Mouse (Mus musculus): Measurements from ENCODE around the gene Adgrg3. TPM values are rescaled to one million over a fixed set of nuclear protein-coding genes. Genes with fewer than 3 reads are reported as not detected.
"Not testable (repeated sequence)": the region's sequence is repeated elsewhere in the genome, so short reads cannot be mapped to it uniquely, and the experiment has no call there.

Adgrg3 gene
- polyA plus RNA-seq, 1 experiment from 2014 or later, result 0.61 TPM

DNA sequence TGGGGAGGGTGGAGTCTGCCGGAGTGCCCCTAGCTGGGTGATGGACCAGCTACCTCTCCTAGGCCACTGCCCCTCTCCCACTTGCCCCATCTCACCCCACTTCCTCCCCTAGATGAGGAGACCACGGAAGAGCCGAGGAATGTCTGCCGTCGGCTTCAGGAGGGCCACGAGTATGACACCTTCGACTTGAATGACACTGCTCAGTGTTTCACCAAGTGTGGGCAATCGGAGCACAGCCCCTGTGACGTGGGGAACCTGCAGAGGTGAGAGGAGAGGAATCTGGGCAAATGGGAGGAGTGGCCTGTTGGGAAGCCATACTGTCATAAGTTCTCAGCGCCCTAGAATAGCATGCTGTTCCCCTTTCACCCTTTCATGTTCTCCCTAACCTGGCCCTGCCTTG, 3.3 kb downstream of the Adgrg3 start:
- DNase-seq (ENCODE audit: low spot score), result no peak
- H3K4me3 ChIP-seq (ENCODE audit: low read depth, low read length), result no peak overlapping the region
- no peaks in the 10 kb centered on the region for H3K36me3 ChIP-seq (ENCODE audit: control insufficient read depth, insufficient read depth, low read length)
- ATAC-seq (ENCODE audit: low FRiP score, low TSS enrichment), result no peak
- WGBS, result 70% methylated on average over 10 of the region's 10 CpGs
- no peaks in the 10 kb centered on the region for H3K4me1 ChIP-seq (replicated peaks; ENCODE audit: control insufficient read depth, insufficient read depth)
- H3K9me3 ChIP-seq (ENCODE audit: control insufficient read depth, low read length), result no peaks in the 10 kb centered on the region
- no peak overlapping the region for H3K4me2 ChIP-seq (replicated peaks; ENCODE audit: low read depth)
- TF ChIP-seq CTCF (IDR thresholded peaks at IDR 0.05; ENCODE audit: low read depth) (no peak), EP300 (optimal IDR thresholded peaks at IDR 0.05) (no peak)
- no peak overlapping the region for H3K9ac ChIP-seq (ENCODE audit: low read length)
- H3K27ac ChIP-seq (replicated peaks), result no peak overlapping the region
- H3K27me3 ChIP-seq (ENCODE audit: control insufficient read depth, insufficient read depth, low read length), result no peaks in the 10 kb centered on the region

DNA sequence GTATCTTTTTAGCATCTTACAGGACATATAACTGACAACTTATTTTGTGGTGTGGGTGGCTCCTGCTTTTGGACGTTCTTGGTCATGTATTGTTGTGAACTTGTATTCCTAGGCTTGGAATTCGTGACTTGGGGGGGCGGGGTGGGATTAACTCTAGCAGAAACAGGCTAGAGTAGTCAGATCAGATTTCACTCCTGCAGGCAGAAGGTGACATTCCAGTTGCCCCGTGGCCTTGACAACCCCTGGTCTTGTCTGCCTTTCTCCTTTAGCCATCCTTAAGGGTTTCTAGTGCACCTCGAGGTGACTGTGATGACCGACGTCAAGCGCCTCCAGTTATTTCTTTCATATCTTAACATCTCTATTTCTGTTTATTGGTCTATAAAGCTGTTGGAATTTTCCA, 5.7 kb downstream of the Adgrg3 start:
- Histone ChIP-seq H3K9me3 (ENCODE audit: control insufficient read depth, low read length) (no peaks in the 10 kb centered on the region), H3K27me3 (ENCODE audit: control insufficient read depth, insufficient read depth, low read length) (no peaks in the 10 kb centered on the region), H3K4me2 (replicated peaks; ENCODE audit: low read depth) (no peak overlapping the region), H3K4me1 (replicated peaks; ENCODE audit: control insufficient read depth, insufficient read depth) (no peaks in the 10 kb centered on the region), H3K36me3 (ENCODE audit: control insufficient read depth, insufficient read depth, low read length) (no peaks in the 10 kb centered on the region), H3K27ac (replicated peaks) (no peak overlapping the region), H3K4me3 (ENCODE audit: low read depth, low read length) (no peak overlapping the region), H3K9ac (ENCODE audit: low read length) (no peak overlapping the region)
- ATAC-seq (ENCODE audit: low FRiP score, low TSS enrichment) (no peak), DNase-seq (ENCODE audit: low spot score) (no peak)
- no peak for TF ChIP-seq EP300 (optimal IDR thresholded peaks at IDR 0.05)
- TF ChIP-seq CTCF (IDR thresholded peaks at IDR 0.05; ENCODE audit: low read depth), result no peak
- 31% methylated on average over 8 of the region's 8 CpGs for WGBS

DNA sequence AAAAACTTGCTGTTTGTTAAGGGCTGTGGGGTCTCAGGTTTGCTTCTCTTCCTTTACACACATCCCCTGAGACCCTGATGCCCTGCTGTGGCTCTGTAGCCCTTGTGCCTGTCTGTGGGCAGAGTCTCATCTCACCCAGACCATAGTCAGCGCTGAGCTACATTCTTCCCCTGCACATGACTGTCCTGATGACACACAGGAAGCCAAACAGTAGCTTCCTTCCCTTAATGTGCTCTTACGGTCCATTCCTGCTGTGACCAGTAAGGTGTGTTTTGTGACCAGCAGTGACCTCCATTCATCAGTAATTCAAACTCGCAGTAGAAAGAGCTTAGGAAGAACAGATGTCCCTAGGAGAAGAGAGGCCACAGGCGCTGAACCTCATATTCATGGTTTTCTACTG, 6.9 kb downstream of the Adgrg3 start:
- Histone ChIP-seq H3K27ac (replicated peaks) (no peak overlapping the region), H3K9ac (ENCODE audit: low read length) (no peak overlapping the region), H3K4me1 (replicated peaks; ENCODE audit: control insufficient read depth, insufficient read depth) (no peaks in the 10 kb centered on the region), H3K4me3 (ENCODE audit: low read depth, low read length) (no peak overlapping the region), H3K9me3 (ENCODE audit: control insufficient read depth, low read length) (no peaks in the 10 kb centered on the region), H3K27me3 (ENCODE audit: control insufficient read depth, insufficient read depth, low read length) (no peaks in the 10 kb centered on the region), H3K4me2 (replicated peaks; ENCODE audit: low read depth) (no peak overlapping the region), H3K36me3 (ENCODE audit: control insufficient read depth, insufficient read depth, low read length) (no peaks in the 10 kb centered on the region)
- ATAC-seq (ENCODE audit: low FRiP score, low TSS enrichment) (no peak), DNase-seq (ENCODE audit: low spot score) (no peak)
- WGBS, result 67% methylated on average over 4 of the region's 4 CpGs
- TF ChIP-seq EP300 (optimal IDR thresholded peaks at IDR 0.05) (no peak), CTCF (IDR thresholded peaks at IDR 0.05; ENCODE audit: low read depth) (no peak)

DNA sequence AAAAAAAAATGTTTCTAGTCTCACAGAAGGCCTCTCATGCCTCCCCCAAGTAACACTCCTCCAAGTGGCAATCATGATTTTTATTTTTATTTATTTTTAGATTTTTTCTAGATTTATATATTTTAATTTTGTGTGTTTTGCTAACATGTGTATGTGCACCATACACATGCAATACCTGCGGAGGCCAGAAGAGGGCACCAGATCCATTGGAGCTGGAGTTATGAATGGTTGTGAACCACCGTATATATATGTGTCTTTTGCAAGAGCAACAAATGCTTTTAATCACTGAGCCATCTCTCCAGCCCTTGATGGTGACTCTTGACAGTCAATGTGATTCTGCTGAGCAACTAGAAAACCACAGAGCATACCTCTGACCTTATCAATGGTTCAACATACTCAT, 7.9 kb downstream of the Adgrg3 start:
- no peaks in the 10 kb centered on the region for H3K36me3 ChIP-seq (ENCODE audit: control insufficient read depth, insufficient read depth, low read length)
- ATAC-seq (ENCODE audit: low FRiP score, low TSS enrichment) (no peak), DNase-seq (ENCODE audit: low spot score) (peak; percentile 30)
- no peaks in the 10 kb centered on the region for H3K27me3 ChIP-seq (ENCODE audit: control insufficient read depth, insufficient read depth, low read length)
- no peaks in the 10 kb centered on the region for H3K9me3 ChIP-seq (ENCODE audit: control insufficient read depth, low read length)
- H3K4me1 ChIP-seq (replicated peaks; ENCODE audit: control insufficient read depth, insufficient read depth), result no peaks in the 10 kb centered on the region
- TF ChIP-seq CTCF (IDR thresholded peaks at IDR 0.05; ENCODE audit: low read depth), result peak; percentile 63
- no peak for TF ChIP-seq EP300 (optimal IDR thresholded peaks at IDR 0.05)
- 67% methylated on average over 2 of the region's 2 CpGs for WGBS
- no peak overlapping the region for H3K27ac ChIP-seq (replicated peaks)
- H3K4me3 ChIP-seq (ENCODE audit: low read depth, low read length), result no peak overlapping the region
- no peak overlapping the region for H3K9ac ChIP-seq (ENCODE audit: low read length)
- no peak overlapping the region for H3K4me2 ChIP-seq (replicated peaks; ENCODE audit: low read depth)

DNA sequence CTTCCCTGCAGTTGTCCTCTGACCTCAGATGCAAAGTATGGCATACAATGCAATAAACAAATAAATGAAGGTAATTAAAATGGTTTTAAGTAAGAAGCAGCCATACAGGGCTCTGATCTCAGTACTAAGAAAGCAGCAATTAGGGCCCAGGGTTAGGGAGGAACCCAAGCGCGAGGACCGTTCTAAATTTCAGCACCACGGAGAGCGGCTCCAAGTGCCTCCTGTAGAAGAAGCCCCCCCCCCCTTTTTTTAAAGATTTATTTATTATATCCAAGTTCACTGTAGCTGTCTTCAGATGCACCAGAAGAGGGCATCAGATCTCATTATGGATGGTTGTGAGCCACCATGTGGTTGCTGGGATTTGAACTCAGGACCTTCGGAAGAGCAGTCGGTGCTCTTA, 10.9 kb downstream of the Adgrg3 start:
- H3K27me3 ChIP-seq (ENCODE audit: control insufficient read depth, insufficient read depth, low read length); H3K4me3 ChIP-seq (ENCODE audit: low read depth, low read length); ATAC-seq (ENCODE audit: low FRiP score, low TSS enrichment); H3K4me2 ChIP-seq (replicated peaks; ENCODE audit: low read depth); H3K9me3 ChIP-seq (ENCODE audit: control insufficient read depth, low read length); H3K36me3 ChIP-seq (ENCODE audit: control insufficient read depth, insufficient read depth, low read length); H3K9ac ChIP-seq (ENCODE audit: low read length); DNase-seq (ENCODE audit: low spot score); H3K27ac ChIP-seq (replicated peaks); H3K4me1 ChIP-seq (replicated peaks; ENCODE audit: control insufficient read depth, insufficient read depth): not testable (repeated sequence)
- 41% methylated on average over 7 of the region's 7 CpGs for WGBS

DNA sequence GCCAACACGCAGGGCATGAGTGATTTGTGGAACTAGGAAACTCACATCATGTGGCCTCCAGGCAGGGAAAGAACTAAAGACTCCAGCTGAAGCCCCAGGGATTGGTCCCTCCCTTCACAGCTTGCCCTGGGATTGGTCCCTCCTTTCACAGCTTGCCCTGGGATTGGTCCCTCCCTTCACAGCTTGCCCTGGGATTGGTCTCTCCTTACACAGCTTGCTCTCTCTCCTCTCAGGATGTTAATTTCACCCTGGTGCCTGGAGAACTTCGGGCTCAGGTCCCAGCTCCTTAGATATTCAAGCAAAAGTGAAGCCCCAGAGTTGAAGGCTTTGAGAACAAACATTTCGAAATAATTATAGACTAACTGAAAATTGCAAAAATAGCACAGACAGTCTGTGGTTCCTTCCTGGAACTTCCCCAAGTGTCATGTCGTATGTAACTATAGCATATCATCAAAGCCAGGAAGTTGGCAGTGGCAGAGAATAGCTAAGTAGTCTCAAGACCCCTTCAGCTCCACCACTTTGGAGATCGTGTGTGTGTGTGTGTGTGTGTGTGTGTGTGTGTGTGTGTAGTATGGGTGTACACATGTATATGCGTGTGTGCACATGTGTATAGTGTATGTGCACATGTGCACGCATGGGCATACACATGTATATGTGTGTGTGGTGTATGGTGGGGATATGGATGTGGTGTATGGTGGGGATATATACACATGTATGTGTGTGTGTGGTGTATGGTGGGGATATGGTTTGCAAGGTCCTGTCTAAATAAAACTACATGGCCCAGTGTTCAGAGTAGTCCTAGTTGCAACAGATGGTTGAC, 19.8 kb downstream of the Adgrg3 start:
- peak; percentile 44 for DNase-seq (ENCODE audit: low spot score)
- H3K4me2 ChIP-seq (replicated peaks; ENCODE audit: low read depth), result no peak overlapping the region
- ATAC-seq (ENCODE audit: low FRiP score, low TSS enrichment), result peak; percentile 67
- H3K27ac ChIP-seq (replicated peaks), result no peak overlapping the region
- H3K36me3 ChIP-seq (ENCODE audit: control insufficient read depth, insufficient read depth, low read length), result no peaks in the 10 kb centered on the region
- H3K4me1 ChIP-seq (replicated peaks; ENCODE audit: control insufficient read depth, insufficient read depth), result no peaks in the 10 kb centered on the region
- H3K9me3 ChIP-seq (ENCODE audit: control insufficient read depth, low read length), result no peaks in the 10 kb centered on the region
- TF ChIP-seq EP300 (optimal IDR thresholded peaks at IDR 0.05) (no peak), CTCF (IDR thresholded peaks at IDR 0.05; ENCODE audit: low read depth) (no peak)
- no peak overlapping the region for H3K9ac ChIP-seq (ENCODE audit: low read length)
- no peaks in the 10 kb centered on the region for H3K27me3 ChIP-seq (ENCODE audit: control insufficient read depth, insufficient read depth, low read length)
- 56% methylated on average over 7 of the region's 7 CpGs for WGBS
- no peak overlapping the region for H3K4me3 ChIP-seq (ENCODE audit: low read depth, low read length)

Data from stomach, postnatal 0 days (tissue).